Mouse (Mus musculus) bone marrow, adult 2 months (tissue): ENCODE results near the gene Ly6g5c.

Experiments used
- CTCF ChIP-seq: fragments of 200-500 bp; IDR thresholded peaks from 2 replicates; pipeline ENCODE4 v1.5.1; 2011; ENCODE audit warnings: low read length, control low read depth; ENCODE audit not compliant: control insufficient read depth, insufficient read depth
- POLR2A ChIP-seq: fragments of 200-500 bp; IDR thresholded peaks from 2 replicates; pipeline ENCODE4 v1.6.1; 2011; ENCODE audit warnings: low read depth, mild to moderate bottlenecking, control low read depth, low read length, borderline replicate concordance; ENCODE audit not compliant: control insufficient read depth

GRCm38 (mm10) chr17:35058316-35058715, 49.8 kb upstream of the Ly6g5c start:
- no peak for TF ChIP-seq POLR2A
- TF ChIP-seq CTCF = no peak
